Mouse (Mus musculus): ENCODE data around the gene Plxnb2. TPM values are rescaled to one million over a fixed set of nuclear protein-coding genes. Genes with fewer than 3 reads are reported as not detected.

The Plxnb2 gene
- polyA plus RNA-seq (2016; fragmentation: Nextera tagmentation; extraction: Ambion mirVana): 157 and 170 TPM in 2 replicates

DNA sequence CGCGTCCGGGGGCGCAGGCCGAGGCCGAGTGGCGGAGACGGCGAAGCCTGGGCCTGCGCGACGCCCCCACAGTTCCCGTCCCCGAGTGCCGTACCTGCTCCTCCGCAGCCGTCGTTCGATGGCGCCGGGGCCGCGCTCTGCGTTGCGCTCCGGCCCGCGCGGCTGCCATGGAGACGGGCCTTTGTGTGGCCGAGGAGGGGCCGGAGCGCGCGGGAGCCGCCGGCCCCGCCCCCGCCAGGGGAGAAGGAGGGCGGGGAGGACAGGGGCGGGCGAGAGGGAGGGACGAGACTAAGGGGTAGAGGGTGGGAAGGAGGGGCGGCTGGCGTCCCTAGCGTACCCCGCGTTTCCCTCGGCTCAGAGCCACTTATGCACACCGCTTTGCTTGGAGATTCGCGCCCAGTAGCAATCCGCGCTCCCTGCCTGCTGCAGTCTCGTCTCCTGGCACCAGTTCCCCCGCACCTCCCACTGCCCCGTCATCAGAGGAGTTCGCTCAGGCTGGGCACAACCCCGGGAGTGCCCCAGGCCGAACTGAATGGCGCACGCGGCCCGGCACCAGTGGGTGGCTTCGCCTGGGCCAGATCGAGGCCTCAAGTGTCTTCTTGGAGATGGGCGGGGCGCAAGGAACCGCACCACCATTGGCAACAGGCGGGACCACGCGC, at the start of gene Plxnb2:
Gene Plxnb2 (minus strand): TSS at position 218 of the 659 bp plus-strand sequence.
- under 1% methylated on average over 66 of the region's 72 CpGs for WGBS
- Histone ChIP-seq H3K9ac (replicated peaks) (peak within 1 kb of the TSS; percentile 91), H3K4me2 (peak within 1 kb of the TSS; percentile 93), H3K4me3 (replicated peaks) (peak within 1 kb of the TSS; percentile 89), H3K27ac (peak within 1 kb of the TSS; percentile 92), H3K27me3 (no peaks in the 10 kb centered on the region), H3K4me1 (replicated peaks) (peaks cover 63% of the 10 kb centered on the region), H3K36me3 (peaks cover 14% of the 10 kb centered on the region), H3K9me3 (no peaks in the 10 kb centered on the region)
- ATAC-seq (ENCODE audit: insufficient number of reproducible peaks, insufficient read depth, low FRiP score, low TSS enrichment, low read depth): peak; percentile 83

DNA sequence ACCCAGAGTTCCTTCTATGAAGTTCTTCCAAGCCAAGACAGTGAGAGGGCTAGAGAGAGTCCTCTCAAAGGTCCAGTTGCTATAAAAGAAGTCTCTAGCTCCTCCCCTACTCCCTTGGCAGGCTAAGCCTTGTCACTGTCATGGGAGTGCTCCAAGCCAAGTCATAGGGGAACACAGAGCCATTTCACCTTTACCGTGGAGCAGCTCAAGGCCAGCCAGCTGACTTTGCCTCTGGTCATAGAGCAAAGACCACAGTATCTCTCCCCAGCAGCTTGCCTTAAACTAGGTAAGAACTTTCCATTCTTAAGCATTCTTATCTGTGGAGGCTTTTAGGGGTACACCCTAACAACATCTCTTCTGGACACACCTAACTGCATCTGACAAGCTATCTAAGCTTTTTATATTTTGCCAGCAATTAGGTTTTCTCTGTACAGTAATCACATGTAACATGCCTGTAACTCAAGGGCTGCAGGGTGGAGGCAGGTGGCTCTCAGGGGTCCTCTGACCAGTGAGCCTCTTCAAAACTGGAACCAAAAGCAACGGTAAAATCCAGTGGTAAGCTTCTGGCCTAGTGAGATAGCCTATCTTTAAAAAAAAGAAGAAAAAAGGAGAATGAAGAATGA, 35.1 kb upstream of the Plxnb2 start:
- peaks cover 5% of the 10 kb centered on the region; the same call in 1 of the 2 replicates for H3K9me3 ChIP-seq
- no peak for ATAC-seq (ENCODE audit: insufficient number of reproducible peaks, insufficient read depth, low FRiP score, low TSS enrichment, low read depth)
- H3K4me2 ChIP-seq: no peak overlapping the region
- H3K27ac ChIP-seq: no peak overlapping the region
- no peak overlapping the region for H3K4me3 ChIP-seq (replicated peaks)
- H3K36me3 ChIP-seq: peaks cover 17% of the 10 kb centered on the region
- WGBS: 88% methylated on average over 2 of the region's 2 CpGs
- H3K4me1 ChIP-seq (replicated peaks): peaks cover 18% of the 10 kb centered on the region
- H3K9ac ChIP-seq (replicated peaks): no peak overlapping the region
- H3K27me3 ChIP-seq: no peaks in the 10 kb centered on the region

DNA sequence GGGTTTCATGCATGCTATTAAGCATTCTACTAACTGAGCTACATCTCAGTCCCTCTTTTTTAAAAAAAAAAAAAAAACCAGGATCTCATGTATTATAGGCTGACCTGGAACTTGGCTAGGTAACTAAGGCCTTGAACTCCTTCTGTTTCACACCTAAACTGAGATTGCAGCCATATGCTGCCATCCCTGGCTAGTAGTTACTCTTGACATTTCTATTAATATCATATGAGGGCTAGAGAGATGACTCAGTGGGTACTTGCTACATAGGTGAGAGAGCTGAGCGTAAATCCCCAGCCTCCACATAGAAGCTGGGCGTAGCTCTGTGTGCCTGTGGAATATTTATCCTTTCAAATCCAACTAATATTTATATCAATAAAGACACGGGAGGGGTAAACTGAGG, 34.4 kb upstream of the Plxnb2 start:
- H3K4me3 ChIP-seq (replicated peaks): no peak overlapping the region
- no peak overlapping the region for H3K27ac ChIP-seq
- no peak overlapping the region for H3K4me2 ChIP-seq
- H3K4me1 ChIP-seq (replicated peaks): peaks cover 21% of the 10 kb centered on the region
- H3K9me3 ChIP-seq: peaks cover 5% of the 10 kb centered on the region; the same call in 1 of the 2 replicates
- H3K9ac ChIP-seq (replicated peaks): no peak overlapping the region
- no peak for ATAC-seq (ENCODE audit: insufficient number of reproducible peaks, insufficient read depth, low FRiP score, low TSS enrichment, low read depth)
- H3K27me3 ChIP-seq: no peaks in the 10 kb centered on the region
- peaks cover 17% of the 10 kb centered on the region for H3K36me3 ChIP-seq
- WGBS: 96% methylated on average over 3 of the region's 3 CpGs

DNA sequence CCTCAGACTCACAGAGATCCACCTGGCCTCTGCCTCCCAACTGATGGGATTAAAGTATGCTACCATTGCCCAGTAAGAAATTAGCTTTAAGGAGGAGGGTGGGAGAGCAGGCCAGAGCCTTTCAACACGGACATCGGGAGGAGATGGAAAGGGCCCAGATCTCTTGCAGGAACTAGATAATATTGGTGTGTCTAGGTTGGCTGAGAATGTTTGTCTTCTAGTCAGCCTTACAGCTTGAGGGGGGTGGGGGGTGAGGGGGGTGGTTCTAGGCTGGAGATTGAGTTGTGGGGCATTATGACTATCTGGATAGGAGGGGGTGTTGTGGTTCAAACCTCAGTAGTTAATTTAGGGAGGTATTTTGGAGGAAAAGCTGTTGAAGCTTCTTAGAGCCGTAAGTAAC, 32.9 kb upstream of the Plxnb2 start:
- H3K4me2 ChIP-seq: no peak overlapping the region
- peaks cover 24% of the 10 kb centered on the region for H3K4me1 ChIP-seq (replicated peaks)
- H3K27me3 ChIP-seq: no peaks in the 10 kb centered on the region
- 90% methylated on average over 3 of the region's 3 CpGs for WGBS
- no peak for ATAC-seq (ENCODE audit: insufficient number of reproducible peaks, insufficient read depth, low FRiP score, low TSS enrichment, low read depth)
- H3K9ac ChIP-seq (replicated peaks): no peak overlapping the region
- H3K4me3 ChIP-seq (replicated peaks): no peak overlapping the region
- no peak overlapping the region for H3K27ac ChIP-seq
- H3K9me3 ChIP-seq: peaks cover 5% of the 10 kb centered on the region; the same call in 1 of the 2 replicates
- peaks cover 17% of the 10 kb centered on the region for H3K36me3 ChIP-seq

DNA sequence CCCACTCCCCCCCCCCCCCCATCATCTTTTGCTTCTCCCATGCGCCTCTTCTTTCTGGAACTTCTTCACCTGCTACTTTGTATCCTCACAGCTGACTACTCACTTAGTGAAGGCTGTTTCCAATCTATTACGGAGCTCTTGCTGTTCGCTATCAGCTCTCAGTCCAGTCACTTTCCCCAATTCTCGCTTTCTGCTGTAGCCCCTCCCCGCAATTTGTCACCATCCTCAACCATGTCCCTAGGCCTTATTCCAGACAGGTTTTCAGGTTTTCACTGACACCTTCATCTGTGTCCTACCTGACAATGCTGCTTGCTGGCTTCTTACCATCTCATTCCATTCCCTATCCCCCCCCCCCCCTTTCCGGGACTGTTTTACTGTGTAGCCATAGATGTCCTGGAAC, 31.9 kb upstream of the Plxnb2 start:
- Histone ChIP-seq H3K4me2 (peak overlapping the region; percentile 88), H3K27me3 (no peaks in the 10 kb centered on the region), H3K27ac (no peak overlapping the region), H3K9ac (replicated peaks) (peak overlapping the region; percentile 94), H3K4me3 (replicated peaks) (peak overlapping the region; percentile 92), H3K9me3 (peaks cover 5% of the 10 kb centered on the region; the same call in 1 of the 2 replicates), H3K36me3 (peaks cover 17% of the 10 kb centered on the region), H3K4me1 (replicated peaks) (peaks cover 24% of the 10 kb centered on the region)
- ATAC-seq (ENCODE audit: insufficient number of reproducible peaks, insufficient read depth, low FRiP score, low TSS enrichment, low read depth): no peak
- WGBS: 52% methylated on average over 6 of the region's 6 CpGs

DNA sequence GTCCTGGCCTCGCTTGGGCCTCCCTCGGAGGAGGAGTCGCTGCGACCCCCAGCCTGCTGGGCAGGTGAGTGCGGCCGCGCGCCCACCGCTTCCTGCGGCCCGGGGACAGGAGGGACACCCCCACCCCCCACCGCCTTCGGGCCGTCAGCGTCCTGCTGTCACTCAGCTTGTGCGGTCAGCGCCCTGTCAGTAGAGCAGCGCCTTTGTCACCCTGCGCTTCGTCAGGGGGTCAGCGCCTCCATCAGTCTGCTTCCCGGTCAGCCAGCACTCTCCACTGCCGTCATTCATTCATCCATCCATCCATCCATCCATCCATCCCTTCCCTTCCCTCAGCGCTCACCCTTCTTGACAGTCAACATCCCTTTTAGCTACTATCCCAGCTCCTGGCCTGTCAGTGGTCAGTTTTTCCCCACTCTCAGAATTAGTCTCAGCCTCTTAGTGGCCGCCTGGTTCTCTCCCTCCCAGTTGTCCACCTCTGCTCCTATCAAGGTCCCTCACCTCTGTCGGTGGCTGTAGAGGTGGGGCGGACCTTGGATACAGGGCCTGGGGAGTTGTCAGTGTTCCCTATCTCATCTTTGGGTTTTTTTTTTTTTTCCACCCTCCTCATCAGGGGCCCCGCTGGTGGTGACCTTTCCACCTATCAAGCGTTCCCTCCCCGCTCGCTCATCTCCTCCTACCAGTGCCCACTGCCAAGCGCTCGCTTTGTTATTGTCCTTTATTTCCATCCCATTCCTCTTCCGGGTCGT, 31.3 kb upstream of the Plxnb2 start:
- H3K27ac ChIP-seq: peak overlapping the region; percentile 82; the same call in 1 of the 2 replicates
- H3K36me3 ChIP-seq: peaks cover 16% of the 10 kb centered on the region
- H3K4me1 ChIP-seq (replicated peaks): peaks cover 24% of the 10 kb centered on the region
- H3K9ac ChIP-seq (replicated peaks): peak overlapping the region; percentile 94
- H3K27me3 ChIP-seq: no peaks in the 10 kb centered on the region
- H3K4me3 ChIP-seq (replicated peaks): peak overlapping the region; percentile 92
- peak; percentile 50 for ATAC-seq (ENCODE audit: insufficient number of reproducible peaks, insufficient read depth, low FRiP score, low TSS enrichment, low read depth)
- H3K9me3 ChIP-seq: peaks cover 5% of the 10 kb centered on the region; the same call in 1 of the 2 replicates
- peak overlapping the region; percentile 88 for H3K4me2 ChIP-seq
- WGBS: 4% methylated on average over 33 of the region's 35 CpGs

DNA sequence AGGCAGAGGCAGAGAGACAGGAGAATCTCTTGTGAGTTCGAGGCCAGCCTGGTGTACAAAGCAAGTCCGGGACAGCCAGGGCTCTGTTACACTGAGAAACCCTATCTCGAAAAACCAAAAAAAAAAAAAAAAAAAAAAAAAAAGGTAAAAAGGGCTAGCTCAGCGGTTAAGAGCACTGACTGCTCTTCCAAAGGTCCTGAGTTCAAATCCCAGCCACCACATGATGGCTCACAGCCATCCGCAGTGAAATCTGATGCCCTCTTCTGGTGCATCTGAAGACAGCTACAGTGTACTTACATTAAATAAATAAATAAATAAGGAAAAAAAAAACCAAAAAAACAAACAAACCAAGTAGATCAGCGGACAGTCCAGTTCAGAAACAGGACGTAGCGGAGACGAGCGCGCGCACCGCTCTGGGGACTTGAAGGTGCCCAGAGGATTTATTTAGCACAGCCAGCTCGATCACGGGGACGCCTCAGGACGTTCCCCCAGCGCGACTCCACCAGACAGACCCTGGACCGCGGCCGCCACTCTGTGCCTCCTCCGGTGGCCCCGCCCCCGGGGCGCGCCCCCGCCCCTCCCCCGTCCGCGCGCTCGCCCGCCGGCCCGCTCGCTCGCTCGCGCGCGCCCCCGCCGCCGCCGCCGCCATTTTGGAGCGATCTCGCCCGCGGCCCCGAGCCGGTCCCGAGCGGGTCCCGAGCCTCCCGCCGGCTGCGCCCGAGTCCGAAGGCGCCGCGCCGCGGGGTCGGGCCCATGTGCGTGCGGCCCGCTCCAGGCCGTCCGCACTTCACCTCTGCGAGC, 30.5 kb upstream of the Plxnb2 start, which contains the start of gene Ppp6r2:
Gene Ppp6r2 (plus strand): TSS at position 639 of the 801 bp plus-strand sequence.
- Histone ChIP-seq H3K4me1 (replicated peaks) (peaks cover 24% of the 10 kb centered on the region), H3K4me2 (peak within 1 kb of the TSS; percentile 88), H3K27me3 (no peaks in the 10 kb centered on the region), H3K9ac (replicated peaks) (peak within 1 kb of the TSS; percentile 94), H3K36me3 (peaks cover 8% of the 10 kb centered on the region), H3K27ac (peak within 1 kb of the TSS; percentile 82; the same call in 1 of the 2 replicates), H3K4me3 (replicated peaks) (peak within 1 kb of the TSS; percentile 92), H3K9me3 (no peaks in the 10 kb centered on the region)
- 5% methylated on average over 45 of the region's 73 CpGs for WGBS
- ATAC-seq (ENCODE audit: insufficient number of reproducible peaks, insufficient read depth, low FRiP score, low TSS enrichment, low read depth): peak; percentile 75

DNA sequence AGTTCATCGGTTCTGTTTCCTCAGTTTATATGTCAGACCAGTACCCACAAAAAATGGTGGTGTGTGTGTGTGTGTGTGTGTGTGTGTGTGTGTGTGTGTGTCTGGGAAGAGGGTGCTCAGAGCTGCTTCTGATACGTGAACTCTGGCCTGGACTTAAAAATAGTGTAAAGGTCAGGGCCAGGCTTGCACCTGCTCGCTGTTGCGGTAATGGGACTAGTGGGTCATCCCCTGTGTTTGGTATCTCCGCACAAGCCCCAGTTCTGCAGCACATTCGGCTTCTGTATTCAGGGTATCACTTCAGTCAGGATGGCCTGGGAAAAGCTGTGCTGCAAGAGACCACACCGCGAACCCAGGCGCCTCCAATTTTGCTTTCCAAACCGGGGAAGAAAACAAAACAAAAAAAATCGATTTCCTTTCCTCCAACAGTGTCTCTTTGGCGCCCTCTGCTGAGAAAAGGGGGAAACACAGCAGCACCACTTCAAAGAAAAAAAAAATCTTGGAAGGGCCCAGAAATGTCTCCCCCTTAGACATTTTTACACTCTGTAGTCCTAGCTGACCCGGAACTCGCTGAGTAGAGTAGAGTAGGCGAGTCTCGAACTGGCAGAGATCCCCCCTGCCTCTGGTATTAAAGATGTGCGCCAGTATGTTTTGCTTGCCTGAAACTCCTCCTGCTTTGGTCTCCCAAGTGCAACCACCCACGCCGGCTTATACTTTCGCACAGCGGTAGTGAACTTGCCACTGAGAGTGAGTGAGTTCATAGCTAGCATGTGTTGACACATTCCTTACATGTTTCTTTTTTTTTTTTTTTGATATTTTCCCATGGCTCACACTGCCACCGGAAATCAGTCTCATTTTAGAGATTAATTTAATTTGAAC, 29.5 kb upstream of the Plxnb2 start:
- Histone ChIP-seq H3K9ac (replicated peaks) (no peak overlapping the region), H3K27ac (no peak overlapping the region)
- 25% methylated on average over 22 of the region's 22 CpGs for WGBS

DNA sequence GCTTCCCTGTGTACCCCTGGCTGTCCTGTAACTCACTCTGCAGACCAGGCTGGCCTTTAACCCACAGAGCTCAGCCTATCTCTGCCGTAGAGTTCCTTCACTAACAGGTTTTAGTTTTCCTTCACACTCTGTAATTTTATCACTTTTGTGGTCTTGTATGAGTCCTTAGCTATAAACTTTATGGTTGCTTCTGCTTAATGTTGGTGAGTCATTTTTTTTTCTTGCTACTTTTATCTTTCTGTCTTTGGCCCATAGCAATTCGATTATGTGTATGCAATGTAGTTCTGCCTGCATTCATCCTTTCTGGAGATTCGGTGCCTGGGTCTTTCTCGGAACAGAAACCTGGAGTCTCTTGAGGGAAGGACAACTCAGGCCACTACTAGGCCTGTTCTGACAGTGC, 26.9 kb upstream of the Plxnb2 start:
- Histone ChIP-seq H3K9me3 (peaks cover 9% of the 10 kb centered on the region), H3K27ac (no peak overlapping the region), H3K4me2 (no peak overlapping the region), H3K4me3 (replicated peaks) (no peak overlapping the region), H3K27me3 (no peaks in the 10 kb centered on the region), H3K9ac (replicated peaks) (no peak overlapping the region), H3K4me1 (replicated peaks) (peaks cover 12% of the 10 kb centered on the region), H3K36me3 (no peaks in the 10 kb centered on the region)
- no peak for ATAC-seq (ENCODE audit: insufficient number of reproducible peaks, insufficient read depth, low FRiP score, low TSS enrichment, low read depth)
- WGBS: 84% methylated on average over 4 of the region's 4 CpGs

More for the DNA sequence above, 29.5 kb upstream of the Plxnb2 start:
- peaks cover 24% of the 10 kb centered on the region for H3K4me1 ChIP-seq (replicated peaks)
- peak overlapping the region; percentile 55 for H3K4me2 ChIP-seq
- H3K27me3 ChIP-seq: no peaks in the 10 kb centered on the region
- no peaks in the 10 kb centered on the region for H3K36me3 ChIP-seq
- H3K9me3 ChIP-seq: no peaks in the 10 kb centered on the region
- ATAC-seq (ENCODE audit: insufficient number of reproducible peaks, insufficient read depth, low FRiP score, low TSS enrichment, low read depth): no peak
- H3K4me3 ChIP-seq (replicated peaks): peak overlapping the region; percentile 31

DNA sequence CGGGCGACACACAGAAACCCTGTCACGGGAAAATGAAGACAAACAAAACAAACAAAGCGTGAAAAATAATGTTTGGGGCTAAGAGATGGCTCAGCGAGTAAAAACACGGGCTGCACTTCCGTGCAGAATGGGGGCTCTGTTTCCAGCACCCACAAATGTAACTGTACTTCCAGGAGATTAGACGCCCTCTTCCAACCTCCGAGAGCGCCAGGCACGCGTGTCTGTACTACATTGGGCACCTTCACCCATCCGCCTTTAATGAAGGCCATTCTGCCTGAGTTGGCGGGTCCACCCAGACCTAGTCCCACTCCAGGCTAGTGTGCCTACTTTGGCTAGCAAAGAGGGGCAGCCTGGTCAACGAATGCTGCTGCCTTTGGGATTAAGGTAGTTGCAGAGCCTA, 16.5 kb upstream of the Plxnb2 start:
- no peak overlapping the region for H3K27ac ChIP-seq
- 79% methylated on average over 15 of the region's 15 CpGs for WGBS
- H3K4me2 ChIP-seq: peak overlapping the region; percentile 72
- no peaks in the 10 kb centered on the region for H3K36me3 ChIP-seq
- ATAC-seq (ENCODE audit: insufficient number of reproducible peaks, insufficient read depth, low FRiP score, low TSS enrichment, low read depth): no peak
- H3K9me3 ChIP-seq: no peaks in the 10 kb centered on the region
- peak overlapping the region; percentile 85 for H3K4me3 ChIP-seq (replicated peaks)
- H3K9ac ChIP-seq (replicated peaks): peak overlapping the region; percentile 94; the same call in 1 of the 2 replicates
- H3K4me1 ChIP-seq (replicated peaks): peaks cover 14% of the 10 kb centered on the region
- no peaks in the 10 kb centered on the region for H3K27me3 ChIP-seq
